Mouse (Mus musculus) small intestine, adult 2 months (tissue): Measurements from ENCODE around the gene Bola1. TPM values are rescaled to one million over a fixed set of nuclear protein-coding genes. Genes with fewer than 3 reads are reported as not detected.
"Not testable (repeated sequence)": the region's sequence is repeated elsewhere in the genome, so short reads cannot be mapped to it uniquely, and the experiment has no call there.

ENCODE experiments used
- H3K27ac ChIP-seq: fragments of 200-500 bp; 2 replicates; pipeline ENCODE4 v1.5.1; 2012; ENCODE audit warnings: low read depth, low read length, control low read depth, inconsistent platforms; ENCODE audit not compliant: insufficient read depth
- H3K27me3 ChIP-seq: fragments of 200-500 bp; 2 replicates; pipeline ENCODE4 v1.6.1; 2012; ENCODE audit warnings: mild to moderate bottlenecking, moderate library complexity, low read length, inconsistent platforms; ENCODE audit not compliant: control insufficient read depth, insufficient read depth
- H3K36me3 ChIP-seq: fragments of 200-500 bp; 2 replicates; pipeline ENCODE4 v1.6.1; 2012; ENCODE audit warnings: mild to moderate bottlenecking, low read length, control low read depth, inconsistent platforms; ENCODE audit not compliant: control insufficient read depth, insufficient read depth
- H3K4me1 ChIP-seq: fragments of 200-500 bp; 2 replicates; pipeline ENCODE4 v1.6.1; 2012; ENCODE audit warnings: low read length, inconsistent platforms, mixed read lengths; ENCODE audit not compliant: control insufficient read depth, insufficient read depth, insufficient read length
- H3K4me3 ChIP-seq: fragments of 200-500 bp; 2 replicates; pipeline ENCODE4 v1.5.1; 2012; ENCODE audit warnings: low read depth, mild to moderate bottlenecking, control low read depth, inconsistent platforms, low read length, moderate library complexity
- CTCF ChIP-seq: fragments of 200-500 bp; IDR thresholded peaks from 2 replicates; pipeline ENCODE4 v1.5.1; 2012; ENCODE audit warnings: low read depth, mild to moderate bottlenecking, control low read depth, inconsistent platforms, low read length, moderate library complexity, mixed read lengths; ENCODE audit not compliant: insufficient replicate concordance, insufficient read length; ENCODE audit errors: extremely low read depth
- POLR2A ChIP-seq: fragments of 200-500 bp; IDR thresholded peaks from 2 replicates; pipeline ENCODE4 v1.6.1; 2012; ENCODE audit warnings: low read depth, mild to moderate bottlenecking, control low read depth, inconsistent platforms, low read length, moderate library complexity
- WGBS: fragments of 180-500 bp; shearing (Covaris S2); methylation state at CpG from one replicate; pipeline ENCODE4 v1.1.7; 2018; 5-methylcytosine and 5-hydroxymethylcytosine counted together
- polyA plus RNA-seq: library from polyadenylated mRNA; depleted of rRNA; stranded (reverse); fragments of >200 nt; gene quantifications from 2 replicates; pipeline ENCODE4 v1.2.3, GENCODE M21; 2012

Bola1 gene
- polyA plus RNA-seq, 1 experiment, result 66.0 TPM

DNA sequence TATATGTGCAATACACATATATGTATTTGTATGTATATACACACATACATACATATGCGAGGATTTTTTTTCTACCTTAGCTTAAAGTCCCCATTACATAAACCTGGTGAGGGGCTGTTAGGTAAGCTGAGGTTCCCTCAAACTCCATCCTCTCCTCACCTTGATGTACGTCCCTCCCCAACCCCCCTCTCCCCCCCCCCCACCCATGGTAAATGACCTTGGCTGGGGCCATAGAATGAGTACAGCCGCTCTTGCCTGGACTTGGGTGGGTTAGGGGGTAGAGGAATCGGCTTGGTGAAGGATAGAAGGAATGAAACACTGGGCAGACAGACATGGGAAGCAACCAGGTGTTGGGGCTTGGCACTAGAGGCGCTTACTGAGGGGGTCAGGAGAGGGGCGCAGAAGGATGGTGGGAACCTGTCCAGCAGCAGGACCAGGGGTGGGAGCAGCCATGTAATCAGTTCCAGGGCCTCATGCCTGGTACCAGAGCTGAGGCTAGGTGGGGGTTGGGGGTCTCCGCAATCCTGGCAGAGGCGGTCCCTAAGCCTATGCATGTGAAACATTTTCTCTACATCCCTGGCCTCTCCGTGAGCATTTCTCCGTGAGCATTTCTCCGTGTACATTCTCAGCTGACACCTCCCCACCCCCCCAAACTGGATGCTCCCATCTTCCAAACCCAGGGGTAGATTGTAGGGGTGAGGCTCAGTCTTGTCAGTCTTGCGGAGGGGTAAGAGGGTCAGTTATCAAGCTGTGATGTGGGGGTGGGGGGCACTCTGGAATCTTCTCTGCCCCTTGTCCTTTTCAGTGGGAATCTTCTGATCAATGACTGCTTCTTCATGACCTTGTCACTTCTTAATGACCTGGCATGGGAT is 37.8 kb downstream of the Bola1 start:
- TF ChIP-seq POLR2A, result no peak
- TF ChIP-seq CTCF, result no peak
- WGBS, result 54% methylated on average over 12 of the region's 12 CpGs
- Histone ChIP-seq H3K27ac (no peak overlapping the region), H3K4me3 (no peak overlapping the region), H3K4me1 (0 out of 2 replicates have a peak, but pooled peaks cover 2% of the 10 kb centered on the region), H3K36me3 (peaks cover 11% of the 10 kb centered on the region), H3K27me3 (peaks cover 3% of the 10 kb centered on the region)

DNA sequence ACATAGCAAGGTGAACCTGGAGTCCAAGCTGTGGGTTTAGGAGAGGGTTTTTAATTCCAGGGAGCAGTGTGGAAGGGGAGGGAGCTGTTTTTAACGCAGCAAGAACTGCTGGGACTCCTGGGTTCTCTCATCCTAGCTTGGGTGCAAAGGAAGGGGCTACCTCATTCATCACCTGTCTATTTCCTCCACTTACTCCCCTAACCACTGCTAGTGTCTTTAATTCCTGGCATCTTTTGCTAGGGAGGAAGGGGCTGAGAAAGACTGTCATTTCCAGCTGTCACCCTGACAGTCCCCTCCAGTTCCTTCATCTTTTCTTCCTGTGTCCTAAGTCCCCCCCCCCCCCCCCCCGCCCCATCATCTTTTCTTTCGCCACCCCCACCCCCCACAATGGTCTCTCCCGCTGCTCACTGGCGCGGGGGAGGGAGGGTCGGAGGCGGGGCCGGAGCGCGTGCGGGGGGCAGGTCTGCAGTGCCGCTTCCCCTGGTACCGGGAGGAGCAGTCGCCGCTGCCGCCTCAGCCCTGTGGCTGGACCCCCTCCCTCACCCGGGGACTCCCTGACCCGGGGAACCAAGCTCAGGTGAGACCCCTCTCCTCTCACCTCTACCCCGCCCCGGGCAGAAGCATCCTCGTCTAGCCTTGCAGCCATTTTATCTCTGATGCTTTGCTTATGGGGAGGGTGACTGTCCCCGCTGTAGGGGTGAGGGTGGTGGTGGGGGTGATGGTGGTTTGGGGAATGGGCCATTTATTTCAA is 38.6 kb downstream of the Bola1 start, which contains the start of gene Sv2a:
Gene Sv2a (plus strand): TSS at position 425 of the 751 bp plus-strand sequence.
- Histone ChIP-seq H3K27ac (no peak within 1 kb of the TSS), H3K4me3 (peak within 1 kb of the TSS; percentile 60), H3K36me3 (peaks cover 18% of the 10 kb centered on the region), H3K27me3 (peaks cover 3% of the 10 kb centered on the region), H3K4me1 (0 out of 2 replicates have a peak, but pooled peaks cover 2% of the 10 kb centered on the region)
- WGBS, result 1% methylated on average over 22 of the region's 23 CpGs
- TF ChIP-seq CTCF (no peak), POLR2A (no peak)

DNA sequence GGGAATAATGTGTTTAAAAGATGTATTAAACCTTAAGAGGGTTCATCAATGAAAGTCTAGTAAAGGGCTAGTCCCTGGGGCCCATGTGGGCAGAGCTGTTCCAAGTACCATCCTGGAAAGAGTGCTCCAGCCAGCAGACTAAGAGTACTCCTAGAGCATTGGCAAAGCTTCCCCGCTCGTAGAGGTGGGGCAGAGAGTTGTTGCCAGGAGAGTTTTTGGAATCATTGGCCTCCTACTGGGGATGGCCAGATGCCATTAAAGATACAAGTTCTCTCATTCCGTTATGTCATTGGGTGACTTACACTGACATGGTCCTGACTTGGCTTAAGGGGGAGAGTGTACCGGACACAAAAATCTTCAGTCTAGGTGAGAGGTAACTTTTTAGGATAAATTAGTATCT is 40.0 kb downstream of the Bola1 start:
- Histone ChIP-seq H3K4me1 (0 out of 2 replicates have a peak, but pooled peaks cover 2% of the 10 kb centered on the region), H3K36me3 (peaks cover 27% of the 10 kb centered on the region), H3K4me3 (no peak overlapping the region), H3K27me3 (peaks cover 3% of the 10 kb centered on the region), H3K27ac (no peak overlapping the region)
- no peak for TF ChIP-seq POLR2A
- no peak for TF ChIP-seq CTCF
- 53% methylated on average over 4 of the region's 4 CpGs for WGBS

GRCm38 (mm10) chr3:96178902-96179301 is 40.6 kb downstream of the Bola1 start:
- WGBS, result 56% methylated on average over 2 of the region's 2 CpGs
- Histone ChIP-seq H3K4me3 (no peak overlapping the region), H3K27ac (no peak overlapping the region), H3K36me3 (peaks cover 29% of the 10 kb centered on the region), H3K27me3 (peaks cover 3% of the 10 kb centered on the region), H3K4me1 (0 out of 2 replicates have a peak, but pooled peaks cover 3% of the 10 kb centered on the region)
- TF ChIP-seq POLR2A (no peak), CTCF (no peak)

DNA sequence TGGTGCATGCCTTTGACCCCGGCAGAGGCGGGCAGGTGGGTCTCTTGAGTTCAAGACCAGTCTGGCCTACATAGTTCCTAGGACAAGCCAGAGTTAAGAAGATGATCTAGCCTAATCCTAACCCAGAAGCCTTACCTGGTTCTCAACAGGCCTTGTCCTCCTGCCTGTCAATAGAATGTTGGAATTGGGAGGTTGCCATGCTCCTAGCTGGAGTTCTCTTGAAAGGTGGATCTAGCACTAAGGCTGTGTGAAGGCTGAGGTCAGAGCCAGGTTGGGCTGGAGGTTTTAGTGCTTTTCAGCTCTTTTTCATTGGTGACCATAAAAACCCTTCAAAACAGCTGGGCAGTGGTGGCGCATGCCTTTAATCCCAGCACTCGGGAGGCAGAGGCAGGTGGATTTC is 41.1 kb downstream of the Bola1 start:
- TF ChIP-seq POLR2A (no peak), CTCF (no peak)
- Histone ChIP-seq H3K4me3 (no peak overlapping the region), H3K36me3 (peaks cover 29% of the 10 kb centered on the region), H3K27ac (no peak overlapping the region), H3K4me1 (0 out of 2 replicates have a peak, but pooled peaks cover 4% of the 10 kb centered on the region), H3K27me3 (peaks cover 3% of the 10 kb centered on the region)
- WGBS, result 89% methylated on average over 4 of the region's 4 CpGs

DNA sequence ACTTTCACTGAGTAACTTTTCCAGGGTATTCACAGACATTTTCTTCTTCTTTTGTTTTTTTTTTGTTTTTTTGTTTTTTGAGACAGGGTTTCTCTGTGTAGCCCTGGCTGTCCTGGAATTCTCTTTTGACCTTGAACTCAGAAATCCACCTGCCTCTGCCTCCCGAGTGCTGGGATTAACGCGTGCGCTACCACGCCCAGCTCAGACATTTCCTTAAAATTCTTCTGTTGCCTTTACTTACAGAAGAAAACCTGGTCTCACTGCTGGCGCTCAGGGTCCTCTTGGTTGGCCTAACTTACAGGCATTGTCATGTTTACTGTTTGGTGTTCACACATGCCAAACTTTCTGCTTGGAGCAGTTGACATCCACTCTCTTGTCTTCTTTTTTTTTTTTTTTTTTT is 44.3 kb downstream of the Bola1 start:
- TF ChIP-seq CTCF (no peak), POLR2A (no peak)
- H3K27me3 ChIP-seq, result no peaks in the 10 kb centered on the region
- 89% methylated on average over 6 of the region's 6 CpGs for WGBS
- peaks cover 10% of the 10 kb centered on the region; the same call in 1 of the 2 replicates for H3K4me1 ChIP-seq
- no peak overlapping the region for H3K4me3 ChIP-seq
- H3K27ac ChIP-seq, result no peak overlapping the region
- H3K36me3 ChIP-seq, result peaks cover 33% of the 10 kb centered on the region

GRCm38 (mm10) chr3:96174042-96174441 is 45.5 kb downstream of the Bola1 start:
- H3K27me3 ChIP-seq, H3K27ac ChIP-seq, H3K4me3 ChIP-seq: not testable (repeated sequence)
- peaks cover 43% of the 10 kb centered on the region for H3K36me3 ChIP-seq
- H3K4me1 ChIP-seq, result peaks cover 10% of the 10 kb centered on the region; the same call in 1 of the 2 replicates
- 88% methylated on average over 4 of the region's 4 CpGs for WGBS
